Mouse (Mus musculus) stomach, postnatal 0 days (tissue): Measurements from ENCODE around the gene Nelfcd. TPM values are rescaled to one million over a fixed set of nuclear protein-coding genes. Genes with fewer than 3 reads are reported as not detected.
A peak's percentile ranks its signal among the peaks of the same experiment; 100 is the strongest.

Experiments
- ATAC-seq: fragments of 200-750 bp; cut with Nextera tagmentation; 2 replicates; pipeline ENCODE4 v1.8.0; 2017; ENCODE audit not compliant: low FRiP score, low TSS enrichment
- DNase-seq: peaks from one replicate; pipeline ENCODE4 v3.0.0-alpha.2; 2016; ENCODE audit warnings: low spot score
- H3K27ac ChIP-seq: fragments of 300-500 bp; sonication (generic); replicated peaks from 2 replicates; pipeline ENCODE4 v1.5.1; 2014; ENCODE audit warnings: mild to moderate bottlenecking, control low read depth
- H3K27me3 ChIP-seq: fragments of 300-500 bp; sonication (generic); 2 replicates; pipeline ENCODE4 v1.6.1; 2014; ENCODE audit warnings: low read length; ENCODE audit not compliant: control insufficient read depth, insufficient read depth
- H3K36me3 ChIP-seq: fragments of 300-500 bp; sonication (generic); 2 replicates; pipeline ENCODE4 v1.6.1; 2014; ENCODE audit warnings: low read length, mixed read lengths; ENCODE audit not compliant: control insufficient read depth, insufficient read depth
- H3K4me1 ChIP-seq: fragments of 300-500 bp; sonication (generic); replicated peaks from 2 replicates; pipeline ENCODE4 v1.6.1; 2014; ENCODE audit warnings: antibody characterized with exemption; ENCODE audit not compliant: control insufficient read depth, insufficient read depth
- H3K4me2 ChIP-seq: fragments of 300-500 bp; sonication (generic); replicated peaks from 2 replicates; pipeline ENCODE4 v1.6.1; 2014; ENCODE audit warnings: low read depth, mild to moderate bottlenecking, control low read depth, moderate library complexity
- H3K4me3 ChIP-seq: fragments of 300-500 bp; sonication (generic); 2 replicates; pipeline ENCODE4 v1.5.1; 2014; ENCODE audit warnings: low read depth, low read length, control low read depth
- H3K9ac ChIP-seq: fragments of 300-500 bp; sonication (generic); 2 replicates; pipeline ENCODE4 v1.6.1; 2014; ENCODE audit warnings: mild to moderate bottlenecking, low read length, control low read depth, mixed read lengths
- H3K9me3 ChIP-seq: fragments of 300-500 bp; sonication (generic); 2 replicates; pipeline ENCODE4 v1.6.1; 2016; ENCODE audit warnings: low read length; ENCODE audit not compliant: control insufficient read depth
- CTCF ChIP-seq: IDR thresholded peaks from 2 replicates; pipeline ENCODE4 v1.5.1; 2016; ENCODE audit warnings: antibody characterized with exemption, low read depth, mild to moderate bottlenecking, moderate library complexity
- EP300 ChIP-seq: optimal IDR thresholded peaks from 2 replicates; pipeline ENCODE3; 2016; ENCODE audit warnings: antibody characterized with exemption
- WGBS: fragments of 180-500 bp; shearing (Covaris S2); extraction: QIAGEN DNeasy Blood & Tissue Kit; methylation state at CpG from one replicate; pipeline ENCODE4 v1.1.7; 2014; 5-methylcytosine and 5-hydroxymethylcytosine counted together
- polyA plus RNA-seq: library from polyadenylated mRNA; unstranded; fragments of >200 nt; fragmentation: Nextera tagmentation; extraction: Ambion mirVana; gene quantifications from 2 replicates; pipeline ENCODE4 v1.2.1, GENCODE M21; 2015

Gene Nelfcd
- polyA plus RNA-seq, 1 experiment from 2014 or later = 40.2 TPM

- TF ChIP-seq CTCF = no peak
- no peak for TF ChIP-seq EP300
- Histone ChIP-seq H3K27ac (no peak within 1 kb of the TSS), H3K9me3 (no peaks in the 10 kb centered on the region), H3K9ac (no peak within 1 kb of the TSS), H3K4me1 (no peaks in the 10 kb centered on the region), H3K4me2 (no peak within 1 kb of the TSS), H3K27me3 (no peaks in the 10 kb centered on the region), H3K36me3 (no peaks in the 10 kb centered on the region), H3K4me3 (no peak within 1 kb of the TSS)
- no peak for DNase-seq
- 66% methylated on average over 4 of the region's 4 CpGs for WGBS
- ATAC-seq = no peak
Measured at GRCm38 (mm10) chr2:174450353-174450752, 34.7 kb downstream of the Nelfcd start, which contains the start of gene Tubb1. Gene Tubb1 (plus strand): TSS chr2:174450695.

GRCm38 (mm10) chr2:174453681-174454080 lies 38.1 kb downstream of the Nelfcd start:
- Histone ChIP-seq H3K9ac (no peak overlapping the region), H3K27me3 (no peaks in the 10 kb centered on the region), H3K4me2 (no peak overlapping the region), H3K27ac (no peak overlapping the region), H3K4me1 (no peaks in the 10 kb centered on the region), H3K9me3 (no peaks in the 10 kb centered on the region), H3K36me3 (no peaks in the 10 kb centered on the region), H3K4me3 (no peak overlapping the region)
- TF ChIP-seq CTCF (peak; percentile 56), EP300 (no peak)
- DNase-seq (peak; percentile 50), ATAC-seq (peak; percentile 42; the same call in 1 of the 2 replicates)
- WGBS = 65% methylated on average over 7 of the region's 7 CpGs

GRCm38 (mm10) chr2:174459365-174459764 lies 43.8 kb downstream of the Nelfcd start:
- TF ChIP-seq EP300 = no peak
- TF ChIP-seq CTCF = no peak
- Histone ChIP-seq H3K4me2 (no peak overlapping the region), H3K27ac (no peak overlapping the region), H3K9ac (no peak overlapping the region), H3K36me3 (peaks cover 2% of the 10 kb centered on the region; the same call in 1 of the 2 replicates), H3K27me3 (no peaks in the 10 kb centered on the region), H3K4me1 (no peaks in the 10 kb centered on the region; the same call in 1 of the 2 replicates), H3K9me3 (no peaks in the 10 kb centered on the region), H3K4me3 (no peak overlapping the region)
- ATAC-seq = no peak
- WGBS = 58% methylated on average over 2 of the region's 2 CpGs
- no peak for DNase-seq

- Histone ChIP-seq H3K27ac (peak overlapping the region; percentile 80), H3K4me1 (no peaks in the 10 kb centered on the region; the same call in 1 of the 2 replicates), H3K9ac (peak overlapping the region; percentile 87), H3K4me3 (peak overlapping the region; percentile 72), H3K9me3 (no peaks in the 10 kb centered on the region), H3K4me2 (peak overlapping the region; percentile 91), H3K36me3 (peaks cover 5% of the 10 kb centered on the region; the same call in 1 of the 2 replicates), H3K27me3 (no peaks in the 10 kb centered on the region)
- ATAC-seq = peak; percentile 30
- DNase-seq = peak; percentile 30
- 29% methylated on average over 10 of the region's 10 CpGs for WGBS
- TF ChIP-seq CTCF (no peak), EP300 (no peak)
Measured at GRCm38 (mm10) chr2:174463370-174463769, 47.8 kb downstream of the Nelfcd start.

DNA sequence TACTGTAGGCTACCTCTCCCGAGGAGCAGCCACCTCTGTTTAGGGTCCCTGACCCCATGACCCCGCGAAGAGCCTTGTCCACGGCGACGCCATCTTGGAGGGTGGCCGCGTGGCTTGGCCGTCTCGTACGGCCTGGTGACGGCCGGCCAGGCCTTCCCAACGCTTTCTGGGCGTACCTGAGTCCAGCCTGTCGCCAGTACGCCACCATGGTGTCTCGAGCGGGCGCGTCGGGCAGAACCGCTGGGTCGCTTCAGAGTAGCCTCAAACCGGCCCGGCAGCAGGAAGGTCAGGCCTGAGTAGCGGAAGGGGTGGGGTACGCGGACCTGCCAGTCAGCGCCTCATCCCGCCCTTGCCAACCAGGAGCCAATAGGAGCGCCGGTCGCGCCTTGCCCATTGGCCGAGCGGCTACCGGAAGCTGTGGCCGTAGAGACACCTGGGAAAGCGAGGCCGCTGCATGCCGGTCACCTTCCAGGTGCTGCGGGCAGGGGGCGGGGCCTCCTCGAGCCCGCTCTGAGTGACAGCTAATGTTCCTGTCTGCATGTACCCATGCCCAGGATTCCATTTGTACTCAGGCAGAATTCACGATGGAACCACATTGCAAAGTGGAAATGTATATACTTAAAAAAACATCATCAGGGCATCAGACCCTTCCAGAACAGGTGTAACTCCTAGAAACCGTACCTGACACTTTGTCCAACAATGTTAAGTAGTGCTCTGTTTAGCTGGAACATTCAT lies 48.4 kb downstream of the Nelfcd start, which contains the start of gene Atp5e:
Gene Atp5e (minus strand): TSS at position 317 of the 735 bp plus-strand sequence.
- H3K4me3 ChIP-seq = peak within 1 kb of the TSS; percentile 72
- DNase-seq (peak; percentile 98), ATAC-seq (peak; percentile 100)
- H3K27ac ChIP-seq = peak within 1 kb of the TSS; percentile 80
- peak within 1 kb of the TSS; percentile 91 for H3K4me2 ChIP-seq
- H3K4me1 ChIP-seq = no peaks in the 10 kb centered on the region; the same call in 1 of the 2 replicates
- WGBS = 2% methylated on average over 48 of the region's 48 CpGs
- H3K36me3 ChIP-seq = peaks cover 8% of the 10 kb centered on the region; the same call in 1 of the 2 replicates
- peak within 1 kb of the TSS; percentile 87 for H3K9ac ChIP-seq
- TF ChIP-seq CTCF (peak; percentile 16; the same call in 1 of the 2 replicates), EP300 (no peak)
- H3K9me3 ChIP-seq = no peaks in the 10 kb centered on the region
- H3K27me3 ChIP-seq = no peaks in the 10 kb centered on the region

GRCm38 (mm10) chr2:174470333-174470732 lies 54.7 kb downstream of the Nelfcd start:
- H3K27me3 ChIP-seq = no peaks in the 10 kb centered on the region
- 57% methylated on average over 4 of the region's 4 CpGs for WGBS
- ATAC-seq = no peak

More at GRCm38 (mm10) chr2:174470333-174470732, 54.7 kb downstream of the Nelfcd start:
- no peak overlapping the region for H3K9ac ChIP-seq
- DNase-seq = no peak
- no peaks in the 10 kb centered on the region for H3K9me3 ChIP-seq
- H3K4me3 ChIP-seq = no peak overlapping the region
- TF ChIP-seq EP300 = no peak
- no peak for TF ChIP-seq CTCF
- H3K27ac ChIP-seq = no peak overlapping the region
- H3K4me2 ChIP-seq = no peak overlapping the region
- H3K4me1 ChIP-seq = peaks cover 10% of the 10 kb centered on the region; the same call in 1 of the 2 replicates
- peaks cover 6% of the 10 kb centered on the region; the same call in 1 of the 2 replicates for H3K36me3 ChIP-seq
